Mouse (Mus musculus) lung, embryonic 14.5 days (tissue): ENCODE measurements at regions not wholly inside any gene's neighbourhood (a gene's known extent, or its start where the extent isn't known, plus 50 kb on each side); places are given as distances from the start of the nearest gene placed in this dataset.

ENCODE experiments used
- ATAC-seq: fragments of 200-750 bp; cut with Nextera tagmentation; 2 replicates; pipeline ENCODE4 v1.8.0; 2017; ENCODE audit warnings: mild to moderate bottlenecking, moderate TSS enrichment, moderate library complexity; ENCODE audit not compliant: insufficient read depth
- DNase-seq: peaks from one replicate; pipeline ENCODE4 v3.0.0-alpha.2; 2015
- H3K27ac ChIP-seq: fragments of 300-500 bp; sonication (generic); 2 replicates; pipeline ENCODE4 v1.5.1; 2014; ENCODE audit warnings: low read depth, mild to moderate bottlenecking, moderate library complexity
- H3K27me3 ChIP-seq: fragments of 300-500 bp; sonication (generic); 2 replicates; pipeline ENCODE4 v1.6.1; 2014; ENCODE audit warnings: low read length, control low read depth; ENCODE audit not compliant: insufficient read depth
- H3K36me3 ChIP-seq: fragments of 300-500 bp; sonication (generic); 2 replicates; pipeline ENCODE4 v1.6.1; 2014; ENCODE audit warnings: control low read depth; ENCODE audit not compliant: insufficient read depth
- H3K4me1 ChIP-seq: fragments of 300-500 bp; sonication (generic); 2 replicates; pipeline ENCODE4 v1.6.1; 2014; ENCODE audit warnings: antibody characterized with exemption, control low read depth; ENCODE audit not compliant: insufficient read depth
- H3K4me2 ChIP-seq: fragments of 300-500 bp; sonication (generic); 2 replicates; pipeline ENCODE4 v1.6.1; 2014; ENCODE audit warnings: mild to moderate bottlenecking
- H3K4me3 ChIP-seq: fragments of 300-500 bp; sonication (generic); 2 replicates; pipeline ENCODE4 v1.5.1; 2014; ENCODE audit warnings: low read depth, low read length
- H3K9ac ChIP-seq: fragments of 300-500 bp; sonication (generic); 2 replicates; pipeline ENCODE4 v1.6.1; 2014
- H3K9me3 ChIP-seq: fragments of 300-500 bp; sonication (generic); 2 replicates; pipeline ENCODE4 v1.6.1; 2016; ENCODE audit warnings: low read depth, low read length, control low read depth
- CTCF ChIP-seq: IDR thresholded peaks from 2 replicates; pipeline ENCODE4 v1.5.1; 2016; ENCODE audit warnings: antibody characterized with exemption, low read depth
- WGBS: fragments of 180-500 bp; shearing (Covaris S2); extraction: QIAGEN DNeasy Blood & Tissue Kit; methylation state at CpG from one replicate; pipeline ENCODE4 v1.1.7; 2014; 5-methylcytosine and 5-hydroxymethylcytosine counted together

- DNase-seq = no peak
- 86% methylated on average over 13 of the region's 13 CpGs for WGBS
- Histone ChIP-seq H3K4me2 (no peak overlapping the region), H3K9ac (no peak overlapping the region), H3K36me3 (no peaks in the 10 kb centered on the region), H3K4me1 (no peaks in the 10 kb centered on the region), H3K9me3 (no peaks in the 10 kb centered on the region), H3K4me3 (no peak overlapping the region), H3K27ac (no peak overlapping the region), H3K27me3 (no peaks in the 10 kb centered on the region)
- no peak for TF ChIP-seq CTCF
- ATAC-seq = no peak
Measured at GRCm38 (mm10) chr5:144678815-144679750, 82.5 kb downstream of the Tmem130 start.

GRCm38 (mm10) chr5:144684184-144684583 is 77.4 kb downstream of the Tmem130 start:
- no peak overlapping the region for H3K9ac ChIP-seq
- ATAC-seq = no peak
- H3K9me3 ChIP-seq = no peaks in the 10 kb centered on the region
- H3K36me3 ChIP-seq = no peaks in the 10 kb centered on the region
- H3K27ac ChIP-seq = no peak overlapping the region
- no peaks in the 10 kb centered on the region for H3K27me3 ChIP-seq
- 68% methylated on average over 1 of the region's 1 CpGs for WGBS
- DNase-seq = no peak
- no peak overlapping the region for H3K4me2 ChIP-seq
- TF ChIP-seq CTCF = no peak
- H3K4me1 ChIP-seq = no peaks in the 10 kb centered on the region
- no peak overlapping the region for H3K4me3 ChIP-seq
